Mouse (Mus musculus) CH12.LX (cell line): ENCODE measurements around the gene Serac1. TPM values are rescaled to one million over a fixed set of nuclear protein-coding genes. Genes with fewer than 3 reads are reported as not detected.

Experiments used
- DNase-seq: peaks from one replicate; pipeline ENCODE4 v3.0.0-alpha.2; 2013; ENCODE audit errors: extremely low read depth
- H3K27ac ChIP-seq: 2 replicates; pipeline ENCODE4 v1.5.1; 2012; ENCODE audit warnings: low read depth, mild to moderate bottlenecking, control low read depth, moderate library complexity; ENCODE audit not compliant: insufficient read depth
- H3K27me3 ChIP-seq: replicated peaks from 2 replicates; pipeline ENCODE3; 2012; ENCODE audit warnings: inconsistent platforms
- H3K36me3 ChIP-seq, 2 experiments: replicated peaks in 1 of 2; 2 replicates each; pipeline versions ENCODE3 to v1.6.1; 2012; ENCODE audit warnings: inconsistent platforms in 1 of 2, low read length in 1 of 2, mild to moderate bottlenecking in 1 of 2, mixed read lengths in 1 of 2, moderate library complexity in 1 of 2; ENCODE audit not compliant: control insufficient read depth in 1 of 2, insufficient read depth in 1 of 2
- H3K4me1 ChIP-seq, 2 experiments: 2 replicates each; pipeline ENCODE4 v1.6.1; 2012; ENCODE audit warnings: inconsistent platforms in 1 of 2, moderate library complexity in 1 of 2; ENCODE audit not compliant: insufficient read depth in 2 of 2, control insufficient read depth in 1 of 2
- H3K4me2 ChIP-seq: 2 replicates; pipeline ENCODE4 v1.6.1; 2012; ENCODE audit warnings: low read depth, mild to moderate bottlenecking, control low read depth; ENCODE audit not compliant: poor library complexity, insufficient read depth, severe bottlenecking
- H3K4me3 ChIP-seq, 3 experiments: fragments of 150-350 bp in 1 of 3; sonication (generic) in 1 of 3; replicated peaks in 1 of 3; 2 replicates each; pipeline versions ENCODE3 to v1.5.1; 2011 to 2012; ENCODE audit warnings: low read depth in 2 of 3, low read length in 2 of 3, mild to moderate bottlenecking in 2 of 3, moderate library complexity in 2 of 3, control low read depth in 1 of 3, improper control_type of control experiment in 1 of 3, inconsistent platforms in 1 of 3, mixed read lengths in 1 of 3; ENCODE audit not compliant: poor library complexity in 1 of 3
- H3K79me2 ChIP-seq: replicated peaks from 2 replicates; pipeline ENCODE4 v1.6.1; 2012; ENCODE audit warnings: mild to moderate bottlenecking, moderate library complexity; ENCODE audit not compliant: control insufficient read depth, poor library complexity, insufficient read depth, severe bottlenecking; ENCODE audit errors: extremely low read depth
- H3K9ac ChIP-seq: 2 replicates; pipeline ENCODE4 v1.6.1; 2012; ENCODE audit warnings: low read depth, mild to moderate bottlenecking, control low read depth, moderate library complexity; ENCODE audit not compliant: insufficient read depth
- H3K9me3 ChIP-seq: replicated peaks from 2 replicates; pipeline ENCODE3; 2012; ENCODE audit warnings: low read length, inconsistent platforms, mixed read lengths
- BHLHE40 ChIP-seq: IDR thresholded peaks from 2 replicates; pipeline ENCODE4 v1.6.1; 2011; ENCODE audit warnings: mild to moderate bottlenecking, low read depth, low read length, improper control_type of control experiment
- CHD2 ChIP-seq: IDR thresholded peaks from 2 replicates; pipeline ENCODE4 v1.6.1; 2011; ENCODE audit warnings: low read length, improper control_type of control experiment
- E2F4 ChIP-seq: IDR thresholded peaks from 2 replicates; pipeline ENCODE4 v1.6.1; 2011; ENCODE audit warnings: low read depth, low read length, improper control_type of control experiment; ENCODE audit not compliant: insufficient replicate concordance
- ELF1 ChIP-seq: IDR thresholded peaks from 2 replicates; pipeline ENCODE4 v1.6.1; 2014; ENCODE audit warnings: low read depth, mild to moderate bottlenecking, inconsistent platforms, low read length, improper control_type of control experiment
- ETS1 ChIP-seq: conservative IDR thresholded peaks from 2 replicates; pipeline ENCODE4 v1.6.1; 2012; ENCODE audit warnings: low read depth, mild to moderate bottlenecking, inconsistent platforms, low read length, improper control_type of control experiment, moderate library complexity
- GABPA ChIP-seq: IDR thresholded peaks from 2 replicates; pipeline ENCODE4 v1.6.1; 2012; ENCODE audit warnings: low read depth, low read length, improper control_type of control experiment, inconsistent platforms; ENCODE audit not compliant: insufficient replicate concordance
- JUND ChIP-seq: conservative IDR thresholded peaks from 2 replicates; pipeline ENCODE4 v1.6.1; 2011; ENCODE audit warnings: low read depth, low read length, improper control_type of control experiment
- KAT2A ChIP-seq: IDR thresholded peaks from 2 replicates; pipeline ENCODE4 v1.6.1; 2012; ENCODE audit warnings: low read length, improper control_type of control experiment, inconsistent platforms; ENCODE audit not compliant: insufficient replicate concordance
- MAZ ChIP-seq: IDR thresholded peaks from 2 replicates; pipeline ENCODE4 v1.6.1; 2012; ENCODE audit warnings: low read depth, mild to moderate bottlenecking, inconsistent platforms, low read length, improper control_type of control experiment, moderate library complexity
- MEF2A ChIP-seq: IDR thresholded peaks from 2 replicates; pipeline ENCODE4 v1.6.1; 2014; ENCODE audit warnings: low read depth, mild to moderate bottlenecking, inconsistent platforms, low read length, improper control_type of control experiment, borderline replicate concordance
- MXI1 ChIP-seq: IDR thresholded peaks from 2 replicates; pipeline ENCODE4 v1.6.1; 2011; ENCODE audit warnings: mild to moderate bottlenecking, low read depth, low read length, improper control_type of control experiment
- MYC ChIP-seq: IDR thresholded peaks from 2 replicates; pipeline ENCODE4 v1.6.1; 2011; ENCODE audit warnings: low read depth, mild to moderate bottlenecking, improper control_type of control experiment, low read length
- NELFE ChIP-seq: IDR thresholded peaks from 2 replicates; pipeline ENCODE4 v1.6.1; 2011; ENCODE audit warnings: low read depth, low read length, improper control_type of control experiment
- POLR2A ChIP-seq: IDR thresholded peaks from 2 replicates; pipeline ENCODE4 v1.6.1; 2011; ENCODE audit warnings: low read depth, mild to moderate bottlenecking, improper control_type of control experiment, low read length
- POLR2AphosphoS2 ChIP-seq: IDR thresholded peaks from 2 replicates; pipeline ENCODE4 v1.6.1; 2011; ENCODE audit warnings: low read depth, low read length, improper control_type of control experiment
- SMC3 ChIP-seq: IDR thresholded peaks from 2 replicates; pipeline ENCODE4 v1.6.1; 2011; ENCODE audit warnings: low read depth, low read length, improper control_type of control experiment
- TBP ChIP-seq: conservative IDR thresholded peaks from 2 replicates; pipeline ENCODE4 v1.6.1; 2011; ENCODE audit warnings: low read depth, low read length, improper control_type of control experiment
- TCF12 ChIP-seq: IDR thresholded peaks from 2 replicates; pipeline ENCODE4 v1.6.1; 2014; ENCODE audit warnings: low read depth, mild to moderate bottlenecking, inconsistent platforms, low read length, improper control_type of control experiment
- UBTF ChIP-seq: IDR thresholded peaks from 2 replicates; pipeline ENCODE4 v1.6.1; 2012; ENCODE audit warnings: low read depth, mild to moderate bottlenecking, inconsistent platforms, low read length, improper control_type of control experiment, moderate library complexity
- USF1 ChIP-seq: IDR thresholded peaks from 2 replicates; pipeline ENCODE4 v1.6.1; 2014; ENCODE audit warnings: low read depth, mild to moderate bottlenecking, inconsistent platforms, low read length, improper control_type of control experiment
- USF2 ChIP-seq: conservative IDR thresholded peaks from 2 replicates; pipeline ENCODE4 v1.6.1; 2011; ENCODE audit warnings: low read depth, low read length, improper control_type of control experiment
- ZNF384 ChIP-seq: IDR thresholded peaks from 2 replicates; pipeline ENCODE4 v1.6.1; 2012; ENCODE audit warnings: low read depth, low read length, improper control_type of control experiment, inconsistent platforms
- dilution Hi-C: fragments of 300-500 bp; cut with MboI; formaldehyde crosslinking; loops from 2 replicates; pipeline ENCODE4 v1.14.3; 2020; ENCODE audit warnings: low sequenced_read_pairs; ENCODE audit not compliant: extremely low pct_unique_long_range_greater_than_20kb, extremely low pct_ligation_motif_present
- in situ Hi-C: fragments of 300-500 bp; cut with MboI; formaldehyde crosslinking; loops from 3 replicates; pipeline ENCODE4 v1.14.3; 2019; ENCODE audit warnings: low sequenced_read_pairs, low pct_ligation_motif_present, low pct_unique_long_range_greater_than_20kb, mixed read lengths
- polyA plus RNA-seq: library from polyadenylated mRNA; unstranded; fragments of >175 nt; gene quantifications from 2 replicates; pipeline ENCODE4 v1.2.1, GENCODE M21; 2012; ENCODE audit warnings: low read depth; ENCODE audit not compliant: insufficient read length
- total RNA-seq, 2 experiments: library from RNA; depleted of rRNA; stranded (reverse); fragments of 300-350 nt in 1 of 2; fragments of >200 nt in 1 of 2; gene quantifications; 2 replicates each; pipeline ENCODE4 v1.2.3; 2012 to 2014

Gene Serac1
- total and polyA plus RNA-seq, 3 experiments, result 1.9 to 2.9 (median 2.1) TPM

DNA sequence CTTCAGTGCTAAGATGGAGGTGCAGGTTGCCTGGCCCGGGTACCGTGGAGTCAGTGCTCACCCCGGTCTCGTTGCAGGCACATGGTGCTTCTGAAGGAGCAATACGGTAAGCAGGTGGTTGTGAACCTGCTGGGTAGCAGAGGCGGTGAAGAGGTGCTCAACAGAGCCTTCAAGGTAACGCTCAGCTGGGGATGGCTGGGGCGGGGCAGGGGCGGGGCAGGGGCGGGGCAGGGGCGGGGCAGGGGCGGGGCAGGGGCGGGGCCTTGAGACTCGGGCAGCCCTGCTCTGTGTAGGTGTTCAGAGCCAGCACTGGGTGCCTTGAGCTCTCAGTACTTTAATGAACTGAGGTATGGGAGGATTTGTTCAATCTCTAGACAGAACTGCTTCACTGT is 74.3 kb downstream of the Serac1 start:
- peaks cover 32 to 66% of the 10 kb centered on the region in 2 experiments for H3K4me1 ChIP-seq
- TF ChIP-seq CHD2, result no peak
- no peak for TF ChIP-seq MEF2A
- no peak for TF ChIP-seq E2F4
- TF ChIP-seq JUND, result no peak
- TF ChIP-seq ELF1, result no peak
- 0 out of 2 replicates have a peak, but pooled peaks have one; percentile 32 for TF ChIP-seq POLR2A
- 0 out of 2 replicates have a peak, but pooled peaks have one; percentile 14 for TF ChIP-seq NELFE
- TF ChIP-seq, all 38 proteins: peak for 2
- Histone ChIP-seq H3K27me3 (no peaks in the 10 kb centered on the region), H3K9ac (no peak overlapping the region), H3K36me3 (peaks cover 0 to 53% of the 10 kb centered on the region in 2 experiments), H3K9me3 (no peaks in the 10 kb centered on the region), H3K27ac (no peak overlapping the region), H3K4me2 (0 out of 2 replicates have a peak overlapping the region, but pooled peaks have one; percentile 32), H3K79me2 (no peaks in the 10 kb centered on the region), H3K4me3 (peak overlapping the region in 1 of 3 experiments; percentile 4)
- dilution Hi-C loops, result no loop called here
- DNase-seq, result no peak
- in situ Hi-C loops, result loop anchor here (5.0 to 25.0 kb wide), 3 partner anchors 63 to 568 kb away; partner anchors contain the start of genes Synj2 and Tmem242

- no peaks in the 10 kb centered on the region for H3K79me2 ChIP-seq
- no peak overlapping the region for H3K27ac ChIP-seq
- TF ChIP-seq USF2, result no peak
- TF ChIP-seq MEF2A, result no peak
- TF ChIP-seq JUND, result no peak
- TF ChIP-seq KAT2A, result no peak
- TF ChIP-seq TCF12, result no peak
- no peak for TF ChIP-seq POLR2AphosphoS2
- TF ChIP-seq NELFE, result no peak
- TF ChIP-seq BHLHE40, result no peak
- no peak for TF ChIP-seq UBTF
- TF ChIP-seq TBP, result no peak
- no peak for TF ChIP-seq MYC
- TF ChIP-seq USF1, result no peak
- no peak for TF ChIP-seq MAZ
- no peak for TF ChIP-seq SMC3
- TF ChIP-seq MXI1, result no peak
- TF ChIP-seq ETS1, result no peak
- TF ChIP-seq ZNF384, result no peak
- no peak for TF ChIP-seq GABPA
- H3K4me2 ChIP-seq, result no peak overlapping the region
- no peak overlapping the region for H3K9ac ChIP-seq
- peaks cover 0 to 54% of the 10 kb centered on the region in 2 experiments for H3K36me3 ChIP-seq
- DNase-seq, result no peak
- no peak overlapping the region for H3K4me3 ChIP-seq
- H3K4me1 ChIP-seq, result peaks cover 23 to 52% of the 10 kb centered on the region in 2 experiments
- no peaks in the 10 kb centered on the region for H3K9me3 ChIP-seq
- no peaks in the 10 kb centered on the region for H3K27me3 ChIP-seq
- in situ Hi-C loops (loop anchor here (10.0 to 25.0 kb wide), 2 partner anchors 209 to 566 kb away; partner anchors contain the start of gene Tmem242), dilution Hi-C loops (no loop called here)
Observed at GRCm38 (mm10) chr17:6003661-6004060, 75.9 kb downstream of the Serac1 start.
